In the genomic region with DNA sequence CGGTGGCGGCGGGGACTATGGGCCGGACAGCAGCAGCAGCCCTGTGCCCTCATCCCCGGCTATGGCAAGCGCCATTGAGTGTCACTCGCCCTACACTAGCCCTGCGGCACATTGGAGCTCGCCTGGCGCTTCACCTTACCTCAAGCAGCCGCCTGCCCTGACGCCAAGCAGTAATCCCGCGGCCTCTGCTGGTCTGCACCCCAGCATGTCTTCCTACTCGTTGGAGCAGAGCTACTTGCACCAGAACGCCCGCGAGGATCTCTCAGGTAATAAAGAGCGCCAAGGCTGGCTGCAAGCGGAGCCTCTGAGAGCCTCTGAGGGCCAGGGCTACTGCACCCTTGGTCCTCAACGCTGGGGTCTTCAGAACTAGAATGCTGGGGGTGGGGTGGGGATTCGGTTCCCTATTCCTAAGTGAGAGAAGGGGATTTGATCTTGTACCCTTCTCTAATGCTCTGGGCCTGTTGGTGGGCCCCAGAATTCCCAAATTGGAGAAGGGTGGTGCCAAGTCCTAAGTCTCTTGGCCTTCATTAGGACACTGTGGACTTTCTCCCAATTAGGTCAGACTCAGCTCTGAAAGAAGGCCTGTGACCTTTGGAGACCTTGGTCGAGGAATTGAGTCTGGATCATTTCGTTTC, we compare ENCODE assay signal across 7 mouse cellular contexts. TPM values are rescaled to one million over a fixed set of nuclear protein-coding genes. Genes with fewer than 3 reads are reported as not detected.
DNase-seq lines count a peak whose midpoint lies in the region; ATAC-seq and TF ChIP-seq lines count a peak whose summit lies in the region.

No protein-coding gene starts in this region.

- H3K27ac ChIP-seq in lung, embryonic 14.5 days (ENCODE audit: low read depth): peak overlapping the region; percentile 94
- no peak overlapping the region for H3K27ac ChIP-seq in embryonic fibroblast, embryonic 13.5 days (ENCODE audit: insufficient read depth, low read length)
- H3K27ac ChIP-seq in limb, embryonic 12.5 days: no peak overlapping the region
- peak overlapping the region; percentile 84 for H3K27ac ChIP-seq in stomach, embryonic 16.5 days (ENCODE audit: low read length)

- no peak for ATAC-seq in lung, embryonic 14.5 days (ENCODE audit: insufficient read depth)
- ATAC-seq in limb, embryonic 12.5 days (ENCODE audit: insufficient number of reproducible peaks, insufficient read depth, low FRiP score, low TSS enrichment, low read depth): no peak
- no peak for ATAC-seq in stomach, embryonic 16.5 days (ENCODE audit: insufficient read depth, low FRiP score)
- no peak for ATAC-seq in activated CD4-positive, CD25-positive, alpha-beta regulatory T cell, adult 4 months

- peak overlapping the region; percentile 70 for H3K4me2 ChIP-seq in lung, embryonic 14.5 days
- peak overlapping the region; percentile 89 for H3K4me2 ChIP-seq in limb, embryonic 12.5 days
- peak overlapping the region; percentile 78 for H3K4me2 ChIP-seq in stomach, embryonic 16.5 days (ENCODE audit: low read depth, low read length)

- peak overlapping the region; percentile 89 for H3K9ac ChIP-seq in lung, embryonic 14.5 days
- H3K9ac ChIP-seq in limb, embryonic 12.5 days (replicated peaks): peak overlapping the region; percentile 60; the same call in 1 of the 2 replicates
- H3K9ac ChIP-seq in stomach, embryonic 16.5 days (ENCODE audit: low read length): peak overlapping the region; percentile 85

- 2% methylated on average over 24 of the region's 24 CpGs for WGBS in lung, embryonic 14.5 days
- WGBS in limb, embryonic 12.5 days: 1% methylated on average over 24 of the region's 24 CpGs
- 5% methylated on average over 24 of the region's 24 CpGs for WGBS in stomach, embryonic 16.5 days

- H3K4me3 ChIP-seq in lung, embryonic 14.5 days (ENCODE audit: low read depth, low read length): peak overlapping the region; percentile 72
- peak overlapping the region; percentile 44 for H3K4me3 ChIP-seq in embryonic fibroblast, embryonic 13.5 days (ENCODE audit: insufficient read depth, low read length)
- peak overlapping the region; percentile 50 for H3K4me3 ChIP-seq in limb, embryonic 12.5 days (replicated peaks)
- H3K4me3 ChIP-seq in stomach, embryonic 16.5 days (replicated peaks; ENCODE audit: low read length): peak overlapping the region; percentile 68

- TF ChIP-seq POLR2A in embryonic fibroblast, embryonic 13.5 days (IDR thresholded peaks at IDR 0.05; ENCODE audit: low read depth, low read length): no peak

- no peak for TF ChIP-seq CTCF in lung, embryonic 14.5 days (IDR thresholded peaks at IDR 0.05; ENCODE audit: low read depth)
- no peak for TF ChIP-seq CTCF in embryonic fibroblast, embryonic 13.5 days (IDR thresholded peaks at IDR 0.05; ENCODE audit: borderline replicate concordance, insufficient read depth, low read length)

- peaks cover 92% of the 10 kb centered on the region for H3K27me3 ChIP-seq in lung, embryonic 14.5 days (ENCODE audit: insufficient read depth, low read length)
- peaks cover 97% of the 10 kb centered on the region for H3K27me3 ChIP-seq in limb, embryonic 12.5 days
- H3K27me3 ChIP-seq in stomach, embryonic 16.5 days (ENCODE audit: control insufficient read depth, insufficient read depth, low read length): peaks cover 56% of the 10 kb centered on the region

- H3K36me3 ChIP-seq in lung, embryonic 14.5 days (ENCODE audit: insufficient read depth): peaks cover 20% of the 10 kb centered on the region; the same call in 1 of the 2 replicates
- H3K36me3 ChIP-seq in limb, embryonic 12.5 days: no peaks in the 10 kb centered on the region
- no peaks in the 10 kb centered on the region for H3K36me3 ChIP-seq in stomach, embryonic 16.5 days (ENCODE audit: control insufficient read depth, insufficient read depth, low read length)

- peak; percentile 32 for DNase-seq in lung, embryonic 14.5 days
- DNase-seq in lung, postnatal 10 days: no peak
- no peak for DNase-seq in T-cell, adult 2 months (ENCODE audit: low spot score)

- H3K9me3 ChIP-seq in lung, embryonic 14.5 days (ENCODE audit: low read depth, low read length): no peaks in the 10 kb centered on the region
- no peaks in the 10 kb centered on the region for H3K9me3 ChIP-seq in limb, embryonic 12.5 days
- no peaks in the 10 kb centered on the region for H3K9me3 ChIP-seq in stomach, embryonic 16.5 days (replicated peaks; ENCODE audit: control insufficient read depth, low read length)

- H3K4me1 ChIP-seq in lung, embryonic 14.5 days (ENCODE audit: insufficient read depth): no peaks in the 10 kb centered on the region
- no peaks in the 10 kb centered on the region for H3K4me1 ChIP-seq in embryonic fibroblast, embryonic 13.5 days (ENCODE audit: control insufficient read depth, insufficient read depth, low read length)
- peaks cover 54% of the 10 kb centered on the region for H3K4me1 ChIP-seq in limb, embryonic 12.5 days (replicated peaks)
- H3K4me1 ChIP-seq in stomach, embryonic 16.5 days (ENCODE audit: control insufficient read depth, insufficient read depth, low read length): peaks cover 10% of the 10 kb centered on the region

RNA-seq across cellular contexts. Expression of a gene that starts 1.5 kb away (rescaled TPM):
- 37.7 and 43.2 TPM in 2 replicates for polyA plus RNA-seq in lung, embryonic 14.5 days (2014; fragmentation: Nextera tagmentation; extraction: Ambion mirVana)
- 1.4 and 2.0 TPM in 2 replicates for polyA plus RNA-seq in embryonic fibroblast, embryonic 13.5 days (2011; ENCODE audit: insufficient read length, low read depth, missing spikeins)
- polyA plus RNA-seq in limb, embryonic 12.5 days (2016; fragmentation: Nextera tagmentation; extraction: Ambion mirVana): 0.64 and 0.97 TPM in 2 replicates
- polyA plus RNA-seq in stomach, embryonic 16.5 days (2015; fragmentation: Nextera tagmentation; extraction: Ambion mirVana): 11.9 and 12.2 TPM in 2 replicates
- not detected for polyA plus RNA-seq in activated CD4-positive, CD25-positive, alpha-beta regulatory T cell, adult 4 months (2017; shearing (Covaris generic))

Comparison
In these comparisons a context has a peak if more than half of its experiments do, and no peak if none do; other contexts are left out.
1. H3K27ac ChIP-seq: peak in lung, embryonic 14.5 days (single experiment) and stomach, embryonic 16.5 days (single experiment); none in embryonic fibroblast, embryonic 13.5 days (single experiment) and limb, embryonic 12.5 days (single experiment).
2. Peak in every context shown above with its lines, with median percentiles within 50 percentile points of each other: H3K4me2 ChIP-seq, H3K4me3 ChIP-seq and H3K9ac ChIP-seq.